Mouse (Mus musculus) right cerebral cortex, adult 18-20 months (tissue): Measurements from ENCODE around the gene Wnt2.

ENCODE experiments used
- DNase-seq: peaks from one replicate; pipeline ENCODE4 v3.0.0; 2022; ENCODE audit warnings: mixed read lengths

Gene Wnt2

GRCm38 (mm10) chr6:17977165-17977564 is 53.2 kb downstream of the Wnt2 start:
- DNase-seq = no peak

- DNase-seq = peak; percentile 14
Measured at GRCm38 (mm10) chr6:17974416-17974815, 56.0 kb downstream of the Wnt2 start.

- no peak for DNase-seq
Measured at GRCm38 (mm10) chr6:17971393-17971792, 59.0 kb downstream of the Wnt2 start.

- no peak for DNase-seq
Measured at GRCm38 (mm10) chr6:17969815-17970214, 60.6 kb downstream of the Wnt2 start.

- no peak for DNase-seq
Measured at GRCm38 (mm10) chr6:17968467-17969144, 61.8 kb downstream of the Wnt2 start.

GRCm38 (mm10) chr6:17963455-17963854 is 66.9 kb downstream of the Wnt2 start:
- DNase-seq = no peak

- no peak for DNase-seq
Measured at GRCm38 (mm10) chr6:17951779-17952178, 78.6 kb downstream of the Wnt2 start.

GRCm38 (mm10) chr6:17949103-17949502 is 81.3 kb downstream of the Wnt2 start:
- no peak for DNase-seq

- DNase-seq = no peak
Measured at GRCm38 (mm10) chr6:17947130-17947831, 83.1 kb downstream of the Wnt2 start.

GRCm38 (mm10) chr6:17946456-17946855 is 83.9 kb downstream of the Wnt2 start:
- DNase-seq = no peak

- no peak for DNase-seq
Measured at GRCm38 (mm10) chr6:17943877-17944617, 86.3 kb downstream of the Wnt2 start.

GRCm38 (mm10) chr6:17942344-17942743 is 88.0 kb downstream of the Wnt2 start:
- no peak for DNase-seq

GRCm38 (mm10) chr6:17941916-17942315 is 88.5 kb downstream of the Wnt2 start:
- no peak for DNase-seq
